Mouse (Mus musculus) liver, embryonic 14.5 days (tissue): ENCODE data around the gene Snx14.

Source experiments
- CTCF ChIP-seq: IDR thresholded peaks from 2 replicates; pipeline ENCODE4 v1.5.1; 2016; ENCODE audit warnings: antibody characterized with exemption, low read depth, control low read depth
- EP300 ChIP-seq: IDR thresholded peaks from 2 replicates; pipeline ENCODE4 v1.6.1; 2016; ENCODE audit warnings: antibody characterized with exemption, low read depth

- no peak for TF ChIP-seq CTCF
- no peak for TF ChIP-seq EP300
Measured at GRCm38 (mm10) chr9:88350317-88350716, 88.4 kb downstream of the Snx14 start.
